Mouse (Mus musculus) bone marrow, adult 2 months (tissue): Measurements from ENCODE around the gene Coq10b.

Experiments
- CTCF ChIP-seq: fragments of 200-500 bp; IDR thresholded peaks from 2 replicates; pipeline ENCODE4 v1.5.1; 2011; ENCODE audit warnings: low read length, control low read depth; ENCODE audit not compliant: control insufficient read depth, insufficient read depth
- POLR2A ChIP-seq: fragments of 200-500 bp; IDR thresholded peaks from 2 replicates; pipeline ENCODE4 v1.6.1; 2011; ENCODE audit warnings: low read depth, mild to moderate bottlenecking, control low read depth, low read length, borderline replicate concordance; ENCODE audit not compliant: control insufficient read depth

- TF ChIP-seq CTCF (no peak), POLR2A (no peak)
Measured at GRCm38 (mm10) chr1:55076395-55076743, 23.8 kb downstream of the Coq10b start.
